Mouse (Mus musculus) CH12.LX (cell line): ENCODE results near the gene Ech1.

Experiments used
- CHD1 ChIP-seq: IDR thresholded peaks from 2 replicates; pipeline ENCODE4 v1.6.1; 2012; ENCODE audit warnings: low read depth, low read length, improper control_type of control experiment, inconsistent platforms
- CTCF ChIP-seq, 2 experiments: IDR thresholded peaks in 1 of 2; conservative IDR thresholded peaks in 1 of 2; 2 replicates each; pipeline ENCODE4 v1.5.1; 2011 to 2012; ENCODE audit warnings: low read depth in 2 of 2, low read length in 2 of 2, improper control_type of control experiment in 1 of 2, inconsistent platforms in 1 of 2, mild to moderate bottlenecking in 1 of 2, moderate library complexity in 1 of 2
- EP300 ChIP-seq: IDR thresholded peaks from 2 replicates; pipeline ENCODE4 v1.6.1; 2011; ENCODE audit warnings: low read length, improper control_type of control experiment
- ETS1 ChIP-seq: conservative IDR thresholded peaks from 2 replicates; pipeline ENCODE4 v1.6.1; 2012; ENCODE audit warnings: low read depth, mild to moderate bottlenecking, inconsistent platforms, low read length, improper control_type of control experiment, moderate library complexity
- HCFC1 ChIP-seq: IDR thresholded peaks from 2 replicates; pipeline ENCODE4 v1.6.1; 2012; ENCODE audit warnings: low read depth, mild to moderate bottlenecking, inconsistent platforms, low read length, improper control_type of control experiment
- MAX ChIP-seq: IDR thresholded peaks from 2 replicates; pipeline ENCODE4 v1.6.1; 2011; ENCODE audit warnings: low read length, improper control_type of control experiment
- MXI1 ChIP-seq: IDR thresholded peaks from 2 replicates; pipeline ENCODE4 v1.6.1; 2011; ENCODE audit warnings: mild to moderate bottlenecking, low read depth, low read length, improper control_type of control experiment
- MYC ChIP-seq: IDR thresholded peaks from 2 replicates; pipeline ENCODE4 v1.6.1; 2011; ENCODE audit warnings: low read depth, mild to moderate bottlenecking, improper control_type of control experiment, low read length
- POLR2A ChIP-seq: IDR thresholded peaks from 2 replicates; pipeline ENCODE4 v1.6.1; 2011; ENCODE audit warnings: low read depth, mild to moderate bottlenecking, improper control_type of control experiment, low read length
- RAD21 ChIP-seq: IDR thresholded peaks from 2 replicates; pipeline ENCODE4 v1.6.1; 2011; ENCODE audit warnings: low read depth, mild to moderate bottlenecking, low read length, improper control_type of control experiment, moderate library complexity
- USF2 ChIP-seq: conservative IDR thresholded peaks from 2 replicates; pipeline ENCODE4 v1.6.1; 2011; ENCODE audit warnings: low read depth, low read length, improper control_type of control experiment

DNA sequence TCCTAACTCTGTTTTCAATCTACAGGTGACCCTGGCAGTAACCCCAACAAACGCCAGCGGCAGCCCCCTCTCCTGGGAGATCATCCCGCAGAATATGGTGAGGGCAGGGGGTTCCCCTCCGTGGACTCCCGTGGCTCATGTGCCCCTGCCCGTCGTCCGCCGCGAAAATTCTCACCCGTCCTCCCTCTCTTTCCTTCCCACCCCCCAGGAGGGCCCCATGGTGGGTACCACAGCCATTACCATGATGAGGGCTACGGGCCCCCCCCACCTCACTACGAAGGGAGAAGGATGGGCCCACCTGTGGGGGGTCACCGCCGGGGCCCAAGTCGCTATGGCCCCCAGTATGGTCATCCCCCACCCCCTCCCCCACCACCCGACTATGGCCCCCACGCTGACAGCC, 6.6 kb upstream of the Ech1 start:
- TF ChIP-seq POLR2A = no peak
- TF ChIP-seq ETS1 = no peak
- no peak for TF ChIP-seq CTCF (conservative IDR thresholded peaks at IDR 0.05 in 1 of 2, IDR thresholded peaks at IDR 0.05 in 1 of 2; ENCODE audit: low read depth in 2 of 2, low read length in 2 of 2)
- no peak for TF ChIP-seq USF2
- no peak for TF ChIP-seq HCFC1
- TF ChIP-seq EP300 = no peak
- TF ChIP-seq MYC = no peak
- TF ChIP-seq MAX = no peak
- no peak for TF ChIP-seq MXI1
- TF ChIP-seq CHD1 = no peak
- TF ChIP-seq RAD21 = no peak
